Mouse (Mus musculus) brain, adult 2 months (tissue): ENCODE measurements at regions not wholly inside any gene's neighbourhood (a gene's known extent, or its start where the extent isn't known, plus 50 kb on each side); places are given as distances from the start of the nearest gene placed in this dataset.

Source experiments
- DNase-seq: peaks from one replicate; pipeline ENCODE4 v3.0.0; 2011; ENCODE audit warnings: low read depth, low spot score

DNA sequence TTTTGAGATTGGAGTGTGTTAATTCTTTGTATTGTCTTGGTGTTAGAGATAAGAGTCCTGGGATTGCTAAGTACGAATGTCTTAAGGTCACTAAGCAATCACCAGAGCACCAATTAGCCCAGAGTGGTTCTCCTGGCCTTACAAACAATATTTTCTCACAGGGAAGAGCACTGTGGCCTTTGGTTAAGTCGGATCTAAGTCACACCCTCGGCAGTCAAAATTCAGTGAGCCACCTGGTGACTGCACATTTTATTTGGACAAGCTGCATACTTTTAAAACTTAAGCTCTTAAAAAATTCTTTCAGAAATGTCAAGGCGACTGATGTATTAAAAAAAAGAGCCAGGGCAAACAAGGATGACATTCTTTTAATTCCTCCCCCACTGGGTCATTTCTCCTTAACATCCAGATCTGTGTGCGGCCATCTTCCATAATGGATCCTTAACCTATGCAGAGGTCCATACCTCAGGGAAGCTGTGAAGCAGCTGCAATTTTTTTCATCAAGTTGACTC lies 60.9 kb upstream of the Foxa2 start:
- DNase-seq = no peak

DNA sequence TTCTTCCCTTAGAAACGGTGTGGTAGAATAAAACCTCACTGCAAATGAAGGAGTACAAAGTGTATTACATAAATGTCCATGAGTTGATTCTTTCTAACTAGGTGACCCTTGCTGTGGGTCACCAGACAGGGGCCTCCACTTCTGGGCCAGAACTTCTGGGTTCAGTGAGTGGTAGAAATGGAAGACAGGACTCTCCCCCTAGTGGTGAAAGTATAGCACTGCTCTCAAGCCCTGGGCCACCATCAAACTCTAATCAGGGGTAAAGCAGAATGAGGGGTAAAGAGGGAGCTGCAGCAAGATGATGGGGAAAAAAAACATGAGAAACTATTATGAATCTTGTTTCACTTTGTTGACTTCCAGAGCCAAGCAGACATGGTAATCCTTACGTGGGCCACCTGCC lies 63.4 kb upstream of the Foxa2 start:
- DNase-seq = peak; percentile 14

DNA sequence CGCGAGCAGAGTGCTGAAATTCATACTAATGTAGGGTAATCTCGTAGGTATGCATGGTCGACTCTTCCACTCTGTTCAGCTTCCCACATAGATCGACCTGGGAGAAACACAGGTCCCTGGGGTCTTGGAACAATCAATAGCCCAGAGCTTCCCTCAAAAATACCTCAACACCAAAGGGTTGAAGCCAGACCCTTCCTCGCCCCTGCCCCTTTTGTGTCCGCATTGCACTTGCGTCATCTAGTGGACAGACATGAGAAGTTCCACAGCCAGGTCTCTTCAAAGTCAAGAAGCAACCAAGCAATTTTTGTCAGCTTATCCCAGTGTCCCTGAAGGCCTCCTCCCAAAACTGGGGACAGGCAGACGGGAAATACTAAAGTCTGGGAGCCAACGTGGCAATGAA lies 65.1 kb upstream of the Foxa2 start:
- peak; percentile 40 for DNase-seq

DNA sequence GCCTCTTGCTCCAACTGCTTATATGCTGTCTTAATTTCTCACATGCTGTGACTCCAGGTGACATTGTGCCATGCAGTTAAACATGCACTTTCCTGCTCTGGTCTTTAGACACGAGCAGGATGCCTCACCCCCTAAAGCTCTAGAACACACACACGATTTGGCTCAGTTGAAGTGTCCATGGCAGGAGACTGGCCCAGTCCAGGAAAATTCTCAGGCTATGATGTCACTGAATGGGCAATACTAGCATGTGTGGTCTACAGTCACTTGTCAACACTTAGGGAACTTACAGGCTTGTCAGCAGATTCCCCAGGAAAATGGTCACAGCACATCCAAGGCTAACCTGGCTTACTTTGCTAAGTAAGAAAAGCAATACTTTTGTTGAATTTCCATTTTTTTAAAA lies 66.4 kb upstream of the Foxa2 start:
- no peak for DNase-seq

DNA sequence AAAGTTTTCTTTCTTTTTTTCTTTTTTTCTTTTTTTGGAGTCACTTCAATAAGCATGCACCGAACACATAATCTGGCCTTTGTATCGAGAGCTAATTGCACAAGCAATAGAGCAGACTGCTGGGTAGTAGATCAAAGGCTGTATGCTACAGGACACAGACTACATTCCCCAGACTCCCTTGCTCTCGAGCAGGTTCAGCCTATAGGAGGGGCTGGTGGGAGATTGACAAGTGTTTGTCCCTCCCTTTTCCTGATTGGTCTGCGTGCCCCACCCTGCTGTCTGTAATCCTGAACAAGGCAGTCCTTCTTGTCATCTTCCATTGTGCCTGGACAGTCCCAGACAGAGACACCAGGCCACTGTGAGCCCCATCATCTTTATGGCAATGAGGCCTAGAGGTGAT lies 67.8 kb upstream of the Foxa2 start:
- DNase-seq = peak; percentile 10

DNA sequence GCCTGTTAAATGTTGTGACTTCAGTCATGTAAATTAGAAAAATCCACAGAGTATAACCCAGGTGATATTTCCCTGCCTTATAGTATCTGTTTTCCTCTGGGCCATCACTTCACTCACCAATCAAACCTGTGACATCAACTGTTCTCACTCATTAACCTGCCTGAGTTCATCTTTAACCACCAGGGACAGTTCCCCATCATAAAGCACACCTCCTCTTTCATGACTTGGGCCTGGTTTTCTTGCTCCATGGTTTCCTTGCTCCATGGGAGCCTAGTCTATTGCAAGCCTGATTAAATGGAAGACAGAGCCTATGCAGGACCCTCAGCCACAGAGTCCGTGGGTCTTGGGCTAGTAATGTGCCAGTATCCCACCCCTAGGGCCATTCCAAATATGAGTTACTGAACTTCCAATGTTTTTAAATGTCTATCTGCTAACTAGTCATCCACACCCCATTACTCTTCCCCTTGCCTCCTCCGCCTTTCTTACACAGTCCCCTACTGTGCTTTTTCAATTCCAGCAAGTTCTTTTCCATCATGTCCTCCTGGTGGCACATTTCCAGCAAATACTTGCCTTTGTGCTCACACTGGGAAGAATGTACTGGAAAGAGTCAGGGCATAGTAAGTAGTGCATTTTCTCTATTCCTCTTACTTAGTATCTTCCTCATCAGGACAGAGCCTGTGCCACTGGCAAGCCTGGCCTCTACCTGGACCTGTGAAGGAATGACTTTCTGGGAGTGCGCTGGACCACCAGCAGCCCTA lies 69.4 kb upstream of the Foxa2 start:
- DNase-seq = no peak

DNA sequence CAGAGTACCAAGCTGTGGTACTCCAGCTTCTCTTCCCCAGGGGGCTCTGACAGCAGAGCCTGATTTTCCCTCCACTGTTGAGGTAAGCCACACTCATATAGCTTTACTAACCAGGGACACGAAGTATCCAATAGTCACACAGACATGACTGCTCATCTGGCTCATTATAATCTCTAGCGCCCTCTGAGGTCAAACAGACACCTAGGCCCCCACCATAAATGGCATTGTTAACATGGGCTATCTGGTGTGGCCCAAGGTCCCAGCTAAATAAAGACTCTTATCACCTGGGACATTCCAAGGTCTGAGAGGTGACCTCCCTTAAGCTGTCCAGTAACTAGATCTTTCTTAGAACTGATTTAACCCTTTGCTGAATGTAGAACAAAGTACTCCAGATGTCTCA lies 70.7 kb upstream of the Foxa2 start:
- DNase-seq = no peak

DNA sequence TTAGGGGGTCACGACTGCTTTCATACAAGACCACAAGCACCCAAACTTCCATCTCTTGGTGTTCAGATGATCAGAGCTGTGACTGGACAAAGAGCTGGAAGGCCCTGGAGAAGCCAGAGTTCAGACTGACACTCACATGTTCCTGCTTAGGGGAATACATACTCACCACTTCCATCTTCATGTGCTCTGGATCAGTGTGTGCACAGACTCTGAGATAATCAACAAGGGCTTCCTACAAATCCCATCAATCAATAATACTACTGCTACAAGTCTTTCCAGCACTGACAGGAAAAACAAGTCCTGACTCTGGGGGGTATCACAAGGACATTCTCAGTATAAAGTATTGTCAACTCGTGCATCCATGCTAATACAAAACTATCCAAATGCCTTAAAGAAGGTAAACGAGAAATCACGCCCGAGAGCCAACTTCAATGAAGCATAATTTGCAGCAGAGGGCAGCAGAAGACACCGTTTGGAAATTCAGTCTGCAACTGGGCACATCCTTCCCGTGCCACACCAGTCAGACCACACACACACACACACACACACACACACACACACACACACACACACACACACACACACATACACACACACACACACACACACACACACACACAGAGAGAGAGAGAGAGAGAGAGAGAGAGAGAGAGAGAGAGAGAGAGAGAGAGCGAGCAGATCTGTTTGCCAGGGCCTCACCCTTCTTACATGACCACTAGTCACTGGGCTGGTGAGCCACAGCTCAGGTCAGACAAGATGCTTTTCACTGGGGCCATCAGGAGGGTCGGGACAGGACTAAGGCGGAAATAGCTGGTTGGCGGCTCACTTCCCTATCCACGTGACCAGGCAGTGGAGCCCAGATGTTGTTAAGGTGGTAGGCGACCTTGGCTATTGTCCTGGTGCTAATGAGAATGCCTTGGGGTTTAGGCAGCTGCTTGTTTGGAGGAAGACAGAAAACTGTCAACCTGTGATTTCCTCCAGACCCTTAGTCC lies 75.4 kb upstream of the Foxa2 start:
- peak; percentile 82 for DNase-seq

DNA sequence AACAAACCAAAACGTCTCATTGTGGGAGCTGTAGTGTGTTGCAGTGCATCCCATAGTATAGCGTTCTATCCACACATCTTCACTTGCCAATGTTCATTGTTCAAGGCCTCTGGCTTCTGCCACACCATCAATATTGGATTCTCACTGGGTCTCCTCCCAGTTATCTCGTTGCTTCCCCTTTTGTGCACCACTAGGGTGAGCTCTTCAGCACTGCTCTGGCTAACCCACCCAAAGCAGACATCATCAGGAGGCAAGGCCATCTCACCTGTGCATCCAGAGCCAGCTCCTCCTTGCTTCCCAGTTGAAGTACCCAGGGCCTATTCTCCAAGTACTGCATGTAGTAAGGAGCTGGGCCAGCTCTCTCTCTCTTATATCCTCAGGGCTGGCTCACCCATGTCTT lies 77.0 kb upstream of the Foxa2 start:
- peak; percentile 54 for DNase-seq

DNA sequence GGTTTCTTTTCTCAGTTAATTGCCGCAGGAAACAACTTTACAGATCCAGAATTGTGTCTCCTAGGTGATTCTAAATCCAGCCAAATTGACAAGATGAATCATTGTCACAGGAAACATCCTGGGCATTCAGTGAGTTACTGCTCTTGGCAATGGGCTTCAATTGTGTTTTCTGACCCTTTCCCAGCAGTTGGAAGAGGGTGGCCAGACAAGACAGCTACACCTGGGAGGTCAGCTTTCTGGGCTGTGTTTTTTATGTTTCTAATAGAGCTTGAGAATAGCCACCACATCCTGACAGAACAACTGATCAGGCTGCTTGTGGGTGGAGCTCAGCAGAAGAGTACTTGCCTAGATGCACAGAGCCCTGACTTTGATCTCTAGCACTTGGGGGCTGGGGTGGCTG lies 87.0 kb upstream of the Foxa2 start:
- DNase-seq = no peak

DNA sequence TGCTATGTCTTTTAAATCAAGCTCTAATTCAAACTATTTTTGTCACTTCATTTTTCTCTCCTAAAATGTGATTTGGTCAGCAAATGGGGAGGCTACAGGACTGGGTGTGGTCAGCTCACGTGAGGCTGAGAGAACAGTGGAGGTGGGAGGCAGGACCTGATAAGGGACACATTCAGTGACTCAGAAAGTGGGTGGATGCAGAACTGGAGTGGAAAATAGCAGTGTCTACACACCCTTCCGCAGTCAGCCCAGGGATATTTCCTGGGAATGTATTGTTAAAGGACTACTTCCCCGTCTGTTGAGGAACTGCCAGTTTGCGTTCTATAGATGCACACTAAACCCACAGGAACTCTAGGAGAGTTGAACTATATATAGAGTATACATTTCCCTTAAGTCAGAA lies 95.2 kb upstream of the Foxa2 start:
- DNase-seq = peak; percentile 68

DNA sequence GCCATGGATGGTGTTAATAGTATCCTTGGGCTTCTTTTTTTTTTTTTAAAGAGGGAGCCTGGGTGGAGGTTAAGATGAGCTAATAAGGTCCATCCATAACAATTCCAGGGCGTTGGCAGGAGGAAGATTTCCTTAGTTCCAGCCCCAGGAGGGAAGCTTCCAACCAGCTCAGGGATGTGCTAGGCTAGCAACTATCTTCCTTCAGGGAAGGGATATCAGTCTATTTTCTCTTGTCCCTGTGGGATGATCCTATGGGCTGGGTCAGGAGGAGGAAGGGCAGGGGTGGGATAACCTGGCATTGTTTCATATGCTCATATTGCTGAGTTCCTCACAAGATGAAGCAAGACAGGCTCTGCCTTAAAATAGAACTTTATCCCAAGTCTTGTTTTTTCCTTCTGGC lies 98.0 kb upstream of the Foxa2 start:
- DNase-seq = no peak

DNA sequence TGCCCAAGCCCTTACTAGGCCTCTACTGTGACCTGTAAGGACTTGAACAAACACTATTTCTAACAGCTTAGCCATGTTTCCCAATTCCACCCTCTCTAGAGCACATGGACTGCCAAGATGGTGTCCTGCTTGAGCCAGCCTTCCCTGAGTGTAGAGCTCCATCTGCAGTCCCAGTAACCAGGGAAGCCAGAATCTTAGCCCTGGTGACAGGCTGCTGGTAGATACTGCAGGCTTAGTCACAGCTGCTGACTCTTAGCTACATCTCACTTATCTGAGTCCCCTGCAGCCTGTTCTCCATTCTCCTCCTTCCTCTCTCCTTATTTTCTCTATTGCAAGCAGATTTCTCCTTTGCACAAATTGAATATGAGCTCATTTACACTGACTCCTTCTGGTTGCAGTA lies 101.5 kb upstream of the Foxa2 start:
- DNase-seq = peak; percentile 53

DNA sequence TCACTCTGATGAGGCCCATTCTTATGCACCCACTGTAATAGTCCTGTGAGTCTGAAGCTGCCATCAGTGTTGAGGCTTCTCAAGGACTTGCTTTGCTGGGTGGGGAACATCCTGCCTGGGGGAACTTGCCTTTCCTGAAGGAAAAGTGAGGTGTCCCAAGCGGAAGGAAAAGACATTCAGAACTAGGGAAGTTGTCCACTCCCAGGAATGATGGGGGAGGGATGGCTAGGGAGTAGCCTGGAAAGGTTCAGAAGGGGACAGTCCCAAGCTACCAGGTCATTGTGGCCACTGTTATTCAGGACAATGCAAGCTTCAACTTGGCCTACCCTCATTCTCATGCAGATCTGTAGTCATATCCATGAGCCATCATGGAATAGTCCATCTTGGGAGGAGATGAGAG lies 102.7 kb upstream of the Foxa2 start:
- DNase-seq = no peak

DNA sequence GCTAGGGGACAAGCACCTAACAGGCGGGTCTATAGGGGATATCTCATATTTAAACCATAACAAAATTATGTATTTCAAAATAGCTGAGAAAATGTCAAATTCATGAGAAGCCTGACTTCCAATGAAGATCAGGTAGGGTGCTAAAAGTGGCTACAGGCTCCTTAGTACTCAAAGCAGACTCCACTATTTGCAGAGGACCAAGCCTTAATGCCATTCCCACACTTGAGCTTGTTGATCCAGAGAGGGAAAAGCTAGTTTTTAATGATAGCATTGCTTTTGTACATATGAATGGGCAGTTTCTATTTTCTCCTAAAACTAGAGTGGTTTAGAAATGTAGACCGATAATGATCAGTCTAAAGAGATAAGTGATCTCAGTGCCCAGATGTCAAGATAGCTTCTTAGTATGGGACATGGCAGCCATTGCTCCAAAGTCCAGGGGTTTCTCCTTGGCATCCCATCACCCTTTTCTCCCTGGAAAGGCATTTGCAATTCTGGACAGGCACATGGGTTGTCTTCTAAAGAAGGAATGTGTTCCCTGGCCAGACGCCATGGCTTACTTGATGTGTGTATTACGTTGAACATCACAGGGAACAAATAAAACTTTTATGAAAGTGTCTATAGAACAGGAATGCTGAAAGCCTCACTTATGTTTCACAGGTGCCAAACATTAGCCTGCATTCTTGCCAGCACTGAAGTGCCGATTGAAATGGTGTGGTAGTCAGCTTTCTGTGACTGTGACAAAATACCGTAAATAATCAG lies 106.9 kb upstream of the Foxa2 start:
- DNase-seq = no peak

DNA sequence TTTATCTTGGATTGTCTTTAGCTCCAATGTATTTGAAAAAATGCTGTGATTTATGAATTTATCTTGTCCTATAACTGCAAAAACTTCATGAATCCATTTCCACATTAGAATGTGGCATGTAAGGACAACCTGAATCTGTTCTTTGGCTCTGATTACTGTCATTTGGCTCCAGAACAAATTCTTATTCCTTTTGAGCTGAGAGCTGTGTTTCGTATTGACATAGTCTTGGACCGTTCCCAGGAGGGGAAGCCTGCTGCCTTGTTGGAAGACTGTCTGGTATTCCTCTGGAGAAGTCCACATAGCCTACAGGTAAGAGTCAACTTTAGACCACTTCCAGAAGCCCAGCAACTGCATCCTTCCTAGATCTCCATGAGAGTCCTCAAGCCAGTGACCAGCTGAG lies 109.4 kb upstream of the Foxa2 start:
- DNase-seq = peak; percentile 68

DNA sequence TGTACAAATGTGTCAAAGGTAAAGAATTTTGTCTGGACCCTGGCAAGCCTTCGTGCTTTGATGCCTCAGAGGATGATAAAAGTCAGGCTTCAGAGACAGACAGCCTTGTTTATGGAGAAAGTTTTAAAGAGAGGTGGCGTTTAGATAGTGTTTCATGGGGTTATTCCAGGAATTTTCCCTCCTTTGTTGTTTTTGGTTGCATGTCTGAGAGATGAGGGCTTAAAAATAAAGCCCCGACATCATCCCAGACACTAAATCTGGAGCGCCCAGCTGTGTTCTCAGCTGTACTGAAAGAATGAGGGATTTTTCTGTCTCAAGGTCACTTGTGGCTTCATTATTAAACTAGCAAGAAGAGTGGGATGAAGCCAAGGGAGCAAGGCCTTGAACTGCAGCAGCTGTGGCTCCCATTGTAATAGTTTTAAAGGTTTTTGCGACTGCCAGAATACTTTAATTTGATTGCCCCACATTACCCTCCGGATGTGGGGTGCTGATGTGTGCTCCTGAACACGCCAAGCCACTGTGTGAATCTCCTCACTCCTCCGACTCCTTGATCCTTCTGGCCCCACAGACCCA lies 112.3 kb upstream of the Foxa2 start:
- peak; percentile 35 for DNase-seq

DNA sequence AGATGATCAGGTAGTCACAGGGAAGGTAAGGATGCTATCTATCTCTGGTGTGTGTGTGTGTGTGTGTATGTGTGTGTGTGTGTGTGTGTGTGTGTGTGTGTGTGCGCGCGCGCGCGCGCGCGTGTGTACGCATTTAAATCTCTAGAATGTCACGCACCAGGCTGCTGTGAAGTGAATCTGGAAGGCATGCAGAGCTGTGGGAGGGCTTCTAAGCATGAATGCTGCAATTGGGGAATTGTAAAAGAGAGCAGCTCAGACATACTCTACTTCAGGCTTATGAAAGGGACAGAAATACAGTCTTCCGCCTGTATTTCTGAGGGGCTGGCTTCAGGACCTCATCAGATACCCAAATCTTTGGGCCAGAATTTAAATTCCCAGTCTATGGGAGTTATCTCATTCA lies 114.2 kb upstream of the Foxa2 start:
- peak; percentile 79 for DNase-seq

DNA sequence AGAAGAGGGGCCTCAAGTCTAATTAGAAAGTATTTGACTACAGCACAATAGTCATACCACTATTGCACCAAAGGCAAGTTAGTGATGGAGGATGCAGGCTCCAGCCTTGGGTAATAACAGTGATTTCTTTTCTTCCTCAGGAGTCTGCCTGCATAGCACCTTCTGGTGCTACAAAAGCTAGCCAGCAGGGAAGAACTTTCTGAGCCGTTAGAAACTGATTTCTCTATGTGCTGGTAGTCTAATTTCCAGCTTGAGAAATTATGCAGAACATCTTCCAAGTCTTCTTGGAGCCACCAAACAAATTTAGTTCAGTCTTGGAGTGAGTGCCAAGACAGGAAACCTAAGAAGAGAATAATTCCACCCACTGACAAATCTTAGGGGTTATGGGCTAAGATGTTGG lies 115.2 kb upstream of the Foxa2 start:
- DNase-seq = peak; percentile 85

DNA sequence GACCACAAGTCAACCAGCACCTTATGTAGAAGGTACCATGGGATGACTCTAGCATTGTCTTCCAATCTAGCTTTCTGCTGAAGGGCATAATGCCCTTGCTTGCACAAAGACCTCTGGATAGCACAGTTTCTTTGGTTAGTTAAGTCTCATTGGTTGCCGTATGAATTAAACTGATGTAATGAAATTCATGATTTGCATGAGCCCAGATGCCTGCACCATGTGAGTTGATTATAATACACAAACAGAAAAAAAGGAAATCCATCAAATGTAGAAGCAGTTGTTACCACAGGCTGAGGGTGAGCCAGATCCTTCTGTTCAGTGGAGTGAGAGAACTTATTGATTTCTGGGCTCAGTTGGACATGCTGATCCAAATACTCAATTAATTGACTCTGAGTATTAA lies 115.8 kb upstream of the Foxa2 start:
- DNase-seq = peak; percentile 40

DNA sequence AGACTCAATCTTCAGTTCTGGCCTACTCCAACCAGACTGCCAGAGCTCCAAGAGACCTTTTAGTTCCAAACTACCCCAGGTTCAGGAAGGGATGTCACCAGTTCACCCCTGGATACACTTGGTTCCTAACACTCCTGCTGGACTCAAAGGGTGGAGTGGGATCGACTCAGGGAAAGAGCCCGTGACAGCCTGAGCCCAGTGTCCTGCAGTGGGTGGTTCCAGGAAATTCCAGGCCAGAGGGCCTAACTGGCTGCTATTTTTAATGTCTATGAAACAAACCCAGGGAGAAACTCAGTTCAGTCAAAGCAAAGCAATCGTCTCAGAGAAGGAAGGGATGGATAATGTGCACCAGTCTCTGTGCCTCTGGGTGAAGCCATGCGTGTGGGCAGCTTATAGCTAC lies 124.3 kb upstream of the Foxa2 start:
- DNase-seq = no peak

DNA sequence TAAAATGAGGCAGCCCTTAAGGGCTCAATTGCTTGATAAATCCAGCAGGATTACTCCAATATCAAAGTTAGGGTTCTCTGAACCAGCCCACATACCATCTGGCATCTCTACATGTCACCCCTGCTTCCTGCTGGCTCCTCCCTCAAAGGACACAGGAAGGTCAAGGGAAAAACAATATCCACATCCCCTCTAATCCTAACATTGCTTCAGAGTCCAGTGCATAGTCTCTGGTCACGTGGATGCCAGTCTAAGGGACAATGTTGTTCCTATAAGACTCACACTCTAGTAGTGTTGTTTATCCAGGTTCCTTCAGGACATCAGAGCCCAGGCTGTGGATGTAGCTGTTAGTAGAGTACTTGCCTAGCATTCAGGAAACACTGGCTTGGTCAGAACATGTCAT lies 124.9 kb upstream of the Foxa2 start:
- no peak for DNase-seq
